Mouse (Mus musculus) midbrain, embryonic 12.5 days (tissue): Measurements from ENCODE around the gene Pdss1. TPM values are rescaled to one million over a fixed set of nuclear protein-coding genes. Genes with fewer than 3 reads are reported as not detected.
"Not testable (repeated sequence)": the region's sequence is repeated elsewhere in the genome, so short reads cannot be mapped to it uniquely, and the experiment has no call there.

Experiments
- ATAC-seq: fragments of 200-750 bp; cut with Nextera tagmentation; 2 replicates; pipeline ENCODE4 v1.8.0; 2017; ENCODE audit warnings: low read depth, moderate TSS enrichment, moderate library complexity; ENCODE audit not compliant: low FRiP score
- H3K27ac ChIP-seq: fragments of 300-500 bp; sonication (generic); replicated peaks from 2 replicates; pipeline ENCODE4 v1.5.1; 2016; ENCODE audit warnings: mild to moderate bottlenecking
- H3K27me3 ChIP-seq: fragments of 300-500 bp; sonication (generic); 2 replicates; pipeline ENCODE4 v1.6.1; 2016; ENCODE audit warnings: mild to moderate bottlenecking
- H3K36me3 ChIP-seq: fragments of 300-500 bp; sonication (generic); 2 replicates; pipeline ENCODE4 v1.6.1; 2016
- H3K4me1 ChIP-seq: fragments of 300-500 bp; sonication (generic); 2 replicates; pipeline ENCODE4 v1.6.1; 2016
- H3K4me2 ChIP-seq: fragments of 300-500 bp; sonication (generic); replicated peaks from 2 replicates; pipeline ENCODE4 v1.6.1; 2016; ENCODE audit warnings: mild to moderate bottlenecking, moderate library complexity
- H3K4me3 ChIP-seq: fragments of 300-500 bp; sonication (generic); 2 replicates; pipeline ENCODE4 v1.5.1; 2016; ENCODE audit warnings: mild to moderate bottlenecking
- H3K9ac ChIP-seq: fragments of 300-500 bp; sonication (generic); replicated peaks from 2 replicates; pipeline ENCODE4 v1.6.1; 2016; ENCODE audit warnings: mild to moderate bottlenecking, moderate library complexity
- H3K9me3 ChIP-seq: fragments of 300-500 bp; sonication (generic); 2 replicates; pipeline ENCODE4 v1.6.1; 2016; ENCODE audit warnings: mild to moderate bottlenecking
- whole genome bisulfite sequencing: fragments of 180-500 bp; shearing (Covaris S2); methylation state at CpG from one replicate; pipeline ENCODE4 v1.1.7; 2016; 5-methylcytosine and 5-hydroxymethylcytosine counted together
- polyA plus RNA-seq: library from polyadenylated mRNA; unstranded; fragments of >200 nt; fragmentation: Nextera tagmentation; extraction: Ambion mirVana; gene quantifications from 2 replicates; pipeline ENCODE4 v1.2.1, GENCODE M21; 2016

Pdss1 gene
- 20.0 and 22.7 TPM in 2 replicates for polyA plus RNA-seq

GRCm38 (mm10) chr2:22895282-22896273 lies at the start of gene Pdss1:
Gene Pdss1, plus strand, starts transcription at chr2:22895522.
- peaks cover 7% of the 10 kb centered on the region; the same call in 1 of the 2 replicates for H3K4me1 ChIP-seq
- 0 out of 2 replicates have a peak, but pooled peaks cover 3% of the 10 kb centered on the region for H3K36me3 ChIP-seq
- H3K27ac ChIP-seq, result peak within 1 kb of the TSS; percentile 86
- no peaks in the 10 kb centered on the region for H3K9me3 ChIP-seq
- H3K9ac ChIP-seq, result peak within 1 kb of the TSS; percentile 76
- whole genome bisulfite sequencing, result under 1% methylated on average over 81 of the region's 81 CpGs
- H3K4me2 ChIP-seq, result peak within 1 kb of the TSS; percentile 85
- no peaks in the 10 kb centered on the region for H3K27me3 ChIP-seq
- peak within 1 kb of the TSS; percentile 93 for H3K4me3 ChIP-seq
- peak; percentile 98 for ATAC-seq

GRCm38 (mm10) chr2:22851900-22852299 lies 43.4 kb upstream of the Pdss1 start:
- Histone ChIP-seq H3K27ac (no peak overlapping the region), H3K4me1 (no peaks in the 10 kb centered on the region), H3K36me3 (no peaks in the 10 kb centered on the region), H3K27me3 (no peaks in the 10 kb centered on the region), H3K9me3 (no peaks in the 10 kb centered on the region), H3K9ac (no peak overlapping the region), H3K4me3 (no peak overlapping the region), H3K4me2 (no peak overlapping the region)
- WGBS, result 79% methylated on average over 4 of the region's 4 CpGs
- ATAC-seq, result no peak

- H3K4me1 ChIP-seq, result no peaks in the 10 kb centered on the region
- no peak overlapping the region for H3K4me2 ChIP-seq
- no peak overlapping the region for H3K4me3 ChIP-seq
- no peak overlapping the region for H3K27ac ChIP-seq
- ATAC-seq, result no peak
- H3K36me3 ChIP-seq, result no peaks in the 10 kb centered on the region
- WGBS, result 50% methylated on average over 3 of the region's 3 CpGs
- no peaks in the 10 kb centered on the region for H3K27me3 ChIP-seq
- no peaks in the 10 kb centered on the region for H3K9me3 ChIP-seq
- no peak overlapping the region for H3K9ac ChIP-seq
Observed at GRCm38 (mm10) chr2:22857501-22857900, 37.8 kb upstream of the Pdss1 start.

GRCm38 (mm10) chr2:22862194-22862593 lies 33.1 kb upstream of the Pdss1 start:
- no peak for ATAC-seq
- Histone ChIP-seq H3K36me3 (no peaks in the 10 kb centered on the region), H3K4me2 (no peak overlapping the region), H3K27me3 (no peaks in the 10 kb centered on the region), H3K4me3 (no peak overlapping the region), H3K9ac (no peak overlapping the region), H3K4me1 (no peaks in the 10 kb centered on the region), H3K9me3 (no peaks in the 10 kb centered on the region), H3K27ac (no peak overlapping the region)
- WGBS, result 78% methylated on average over 2 of the region's 2 CpGs

GRCm38 (mm10) chr2:22864394-22865037 lies 30.8 kb upstream of the Pdss1 start:
- not testable (repeated sequence) for H3K9ac ChIP-seq, H3K27ac ChIP-seq, H3K4me2 ChIP-seq, H3K4me1 ChIP-seq, H3K36me3 ChIP-seq, H3K9me3 ChIP-seq, H3K27me3 ChIP-seq, H3K4me3 ChIP-seq
- WGBS, result under 1% methylated on average over 6 of the region's 6 CpGs
- peak; percentile 94 for ATAC-seq

GRCm38 (mm10) chr2:22865818-22866217 lies 29.5 kb upstream of the Pdss1 start:
- Histone ChIP-seq H3K9me3 (no peaks in the 10 kb centered on the region), H3K4me3 (no peak overlapping the region), H3K36me3 (no peaks in the 10 kb centered on the region), H3K4me1 (no peaks in the 10 kb centered on the region), H3K9ac (no peak overlapping the region), H3K4me2 (no peak overlapping the region), H3K27ac (no peak overlapping the region), H3K27me3 (no peaks in the 10 kb centered on the region)
- no peak for ATAC-seq
- WGBS, result 88% methylated on average over 1 of the region's 1 CpGs

GRCm38 (mm10) chr2:22866894-22867424 lies 28.4 kb upstream of the Pdss1 start:
- Histone ChIP-seq H3K27me3 (no peaks in the 10 kb centered on the region), H3K4me2 (no peak overlapping the region), H3K27ac (no peak overlapping the region), H3K9ac (no peak overlapping the region), H3K4me3 (no peak overlapping the region), H3K9me3 (no peaks in the 10 kb centered on the region), H3K36me3 (no peaks in the 10 kb centered on the region), H3K4me1 (no peaks in the 10 kb centered on the region)
- WGBS, result 80% methylated on average over 7 of the region's 7 CpGs
- no peak for ATAC-seq

GRCm38 (mm10) chr2:22873159-22873558 lies 22.2 kb upstream of the Pdss1 start:
- 94% methylated on average over 1 of the region's 1 CpGs for WGBS

GRCm38 (mm10) chr2:22874628-22875027 lies 20.7 kb upstream of the Pdss1 start:
- ATAC-seq, result no peak
- no peaks in the 10 kb centered on the region for H3K9me3 ChIP-seq
- no peak overlapping the region for H3K4me3 ChIP-seq
- H3K36me3 ChIP-seq, result no peaks in the 10 kb centered on the region
- no peak overlapping the region for H3K27ac ChIP-seq
- H3K27me3 ChIP-seq, result no peaks in the 10 kb centered on the region
- H3K9ac ChIP-seq, result no peak overlapping the region
- no peak overlapping the region for H3K4me2 ChIP-seq
- no peaks in the 10 kb centered on the region for H3K4me1 ChIP-seq
- WGBS, result 55% methylated on average over 9 of the region's 10 CpGs

More at GRCm38 (mm10) chr2:22873159-22873558, 22.2 kb upstream of the Pdss1 start:
- Histone ChIP-seq H3K4me3 (no peak overlapping the region), H3K9me3 (no peaks in the 10 kb centered on the region), H3K36me3 (no peaks in the 10 kb centered on the region), H3K9ac (no peak overlapping the region), H3K4me2 (no peak overlapping the region), H3K4me1 (no peaks in the 10 kb centered on the region), H3K27ac (no peak overlapping the region), H3K27me3 (no peaks in the 10 kb centered on the region)
- no peak for ATAC-seq

GRCm38 (mm10) chr2:22876614-22877013 lies 18.7 kb upstream of the Pdss1 start:
- H3K4me2 ChIP-seq, result no peak overlapping the region
- H3K4me3 ChIP-seq, result no peak overlapping the region
- no peaks in the 10 kb centered on the region for H3K9me3 ChIP-seq
- no peak overlapping the region for H3K27ac ChIP-seq
- H3K4me1 ChIP-seq, result no peaks in the 10 kb centered on the region
- 89% methylated on average over 3 of the region's 3 CpGs for WGBS
- no peak for ATAC-seq
- H3K36me3 ChIP-seq, result no peaks in the 10 kb centered on the region
- H3K9ac ChIP-seq, result no peak overlapping the region
- H3K27me3 ChIP-seq, result no peaks in the 10 kb centered on the region

GRCm38 (mm10) chr2:22878781-22879180 lies 16.5 kb upstream of the Pdss1 start:
- H3K4me2 ChIP-seq, result no peak overlapping the region
- no peak overlapping the region for H3K27ac ChIP-seq
- no peak overlapping the region for H3K4me3 ChIP-seq
- no peaks in the 10 kb centered on the region for H3K9me3 ChIP-seq
- WGBS, result 53% methylated on average over 1 of the region's 1 CpGs
- no peak for ATAC-seq
- H3K36me3 ChIP-seq, result no peaks in the 10 kb centered on the region
- no peaks in the 10 kb centered on the region for H3K27me3 ChIP-seq
- H3K9ac ChIP-seq, result no peak overlapping the region
- H3K4me1 ChIP-seq, result no peaks in the 10 kb centered on the region

- H3K4me2 ChIP-seq, H3K27me3 ChIP-seq, H3K27ac ChIP-seq, H3K4me1 ChIP-seq, H3K9ac ChIP-seq, H3K9me3 ChIP-seq, H3K4me3 ChIP-seq, ATAC-seq, H3K36me3 ChIP-seq: not testable (repeated sequence)
- WGBS, result 85% methylated on average over 3 of the region's 3 CpGs
Observed at GRCm38 (mm10) chr2:22880726-22881125, 14.6 kb upstream of the Pdss1 start.
